Mouse (Mus musculus) layer of hippocampus, adult 2 months (tissue): Measurements from ENCODE around the gene Sgce. TPM values are rescaled to one million over a fixed set of nuclear protein-coding genes. Genes with fewer than 3 reads are reported as not detected.

Experiments
- DNase-seq, 2 experiments: peaks; one replicate each; pipeline ENCODE4 v3.0.0; 2022; ENCODE audit warnings: low spot score in 2 of 2
- H3K27ac ChIP-seq: fragments of 200-600 bp; 2 replicates; pipeline ENCODE4 v1.8.1; 2022
- H3K4me3 ChIP-seq: fragments of 200-600 bp; 2 replicates; pipeline ENCODE4 v1.8.1; 2022; ENCODE audit warnings: mild to moderate bottlenecking
- CTCF ChIP-seq: fragments of 200-600 bp; conservative IDR thresholded peaks from 2 replicates; pipeline ENCODE4 v1.8.1; 2022; ENCODE audit warnings: antibody characterized with exemption, mild to moderate bottlenecking, moderate library complexity
- total RNA-seq, 2 experiments: library from RNA; stranded (reverse); gene quantifications; 2 replicates each; pipeline ENCODE4 v1.2.3; 2021

The Sgce gene
- total RNA-seq, 2 experiments from 2014 or later = 32.2 to 34.3 TPM

DNA sequence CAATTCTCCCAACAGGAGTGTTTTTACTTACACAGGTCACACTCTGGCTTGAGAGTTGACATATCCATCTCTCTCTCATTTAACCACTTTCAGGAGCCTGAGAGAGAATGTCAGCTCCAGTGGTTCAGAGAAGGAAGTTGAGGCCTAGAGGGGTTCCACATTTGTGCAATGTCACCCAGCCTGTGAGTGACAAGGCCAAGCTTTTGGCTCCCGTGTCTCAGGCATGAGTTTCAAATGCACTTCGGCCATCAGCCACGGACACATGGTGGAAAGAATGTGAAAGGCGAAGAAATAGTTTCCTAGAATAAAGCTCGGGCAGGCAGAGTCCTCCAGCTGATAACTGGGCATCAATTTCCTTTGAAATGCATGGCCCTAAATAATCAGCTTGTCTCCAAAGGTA, 40.6 kb downstream of the Sgce start:
- Histone ChIP-seq H3K4me3 (no peak overlapping the region), H3K27ac (no peak overlapping the region)
- DNase-seq = no peak
- no peak for TF ChIP-seq CTCF

DNA sequence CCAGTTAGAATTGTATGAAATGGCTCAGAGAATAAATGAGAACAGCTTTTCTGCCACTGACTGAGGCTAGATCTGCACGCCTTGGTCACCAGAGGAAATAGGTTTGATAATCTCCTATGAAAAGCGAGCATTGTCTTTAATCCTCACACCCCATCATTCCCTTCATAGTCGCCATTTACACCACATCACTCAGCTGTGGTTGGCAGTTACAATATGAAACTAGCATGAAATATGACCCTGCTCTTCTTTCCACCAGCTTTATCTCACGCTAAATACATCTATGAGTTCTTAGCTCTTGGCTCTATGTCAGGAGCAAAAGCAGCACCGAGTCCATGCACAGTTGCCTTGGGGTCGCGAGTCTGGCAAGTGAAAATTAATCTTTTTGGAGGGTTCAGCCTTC, 43.1 kb downstream of the Sgce start:
- no peak for TF ChIP-seq CTCF
- Histone ChIP-seq H3K27ac (no peak overlapping the region), H3K4me3 (no peak overlapping the region)
- DNase-seq = no peak

DNA sequence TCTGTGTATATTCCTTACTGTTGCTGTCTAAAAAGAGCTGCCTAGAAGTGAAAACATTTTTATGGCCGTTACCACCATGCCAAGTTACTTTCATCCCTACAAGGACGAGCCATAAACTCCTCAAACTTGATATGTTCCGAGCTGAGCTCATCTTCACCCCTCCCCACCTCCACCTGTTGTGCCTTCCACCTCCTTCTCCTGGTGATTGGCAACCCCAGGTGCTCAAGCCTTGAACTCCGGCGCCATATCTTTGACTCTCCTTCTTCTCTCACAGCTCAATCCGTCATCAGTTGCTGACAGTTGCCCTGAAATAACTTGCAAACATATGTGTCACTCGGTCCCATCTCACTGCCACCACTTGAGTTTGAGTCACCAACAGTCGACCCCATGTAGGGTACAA, 45.4 kb downstream of the Sgce start:
- no peak for TF ChIP-seq CTCF
- no peak for DNase-seq

DNA sequence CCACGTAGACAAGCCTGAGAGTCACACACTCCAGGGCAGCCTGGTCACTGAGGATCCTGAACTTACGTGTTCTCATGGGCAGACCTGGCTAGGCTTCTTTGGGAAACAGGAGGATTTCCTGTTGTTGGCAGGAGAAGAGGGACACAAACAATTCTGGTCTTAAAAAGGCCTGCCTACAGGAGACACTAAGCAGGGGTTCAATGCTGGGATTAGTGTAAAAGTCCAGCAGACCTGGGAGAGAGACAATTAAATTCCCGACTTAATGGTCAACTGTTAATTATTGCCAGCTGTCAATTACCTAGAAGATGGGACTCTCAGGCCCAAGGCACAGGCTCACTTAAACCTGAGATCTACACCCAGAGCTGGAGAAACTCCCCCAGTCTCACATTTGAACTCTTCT, 51.2 kb downstream of the Sgce start:
- no peak for TF ChIP-seq CTCF
- Histone ChIP-seq H3K4me3 (no peak overlapping the region), H3K27ac (no peak overlapping the region)
- no peak for DNase-seq

More for the DNA sequence above, 45.4 kb downstream of the Sgce start:
- H3K4me3 ChIP-seq = no peak overlapping the region
- no peak overlapping the region for H3K27ac ChIP-seq

DNA sequence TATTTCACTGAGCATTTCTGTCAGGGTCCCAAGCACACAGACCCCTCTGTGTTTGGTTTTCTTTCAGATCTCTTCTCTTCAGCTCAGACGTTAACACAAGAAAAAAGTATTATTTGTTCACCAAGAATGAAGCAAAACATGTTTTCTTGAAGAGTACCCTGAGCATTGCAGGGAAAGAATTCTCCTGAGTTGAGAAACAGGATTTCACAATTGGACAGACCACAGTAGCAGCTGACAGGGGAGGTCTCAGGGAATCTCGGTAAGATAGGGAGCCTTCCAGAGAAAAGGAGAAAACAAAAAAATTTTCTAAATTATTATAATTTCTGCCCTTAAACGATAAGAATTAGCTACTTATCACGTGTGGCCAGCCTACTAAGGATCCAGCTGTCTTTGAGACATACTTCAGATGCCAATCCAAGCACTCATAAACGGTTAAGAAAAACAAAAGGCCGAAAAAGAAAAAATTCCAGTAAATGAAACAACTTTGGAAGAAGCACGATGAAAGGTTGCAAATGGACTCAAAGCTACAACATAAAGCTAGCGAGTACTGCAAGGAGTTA, 52.3 kb downstream of the Sgce start:
- no peak for DNase-seq
- H3K27ac ChIP-seq = no peak overlapping the region
- TF ChIP-seq CTCF = no peak
- no peak overlapping the region for H3K4me3 ChIP-seq

DNA sequence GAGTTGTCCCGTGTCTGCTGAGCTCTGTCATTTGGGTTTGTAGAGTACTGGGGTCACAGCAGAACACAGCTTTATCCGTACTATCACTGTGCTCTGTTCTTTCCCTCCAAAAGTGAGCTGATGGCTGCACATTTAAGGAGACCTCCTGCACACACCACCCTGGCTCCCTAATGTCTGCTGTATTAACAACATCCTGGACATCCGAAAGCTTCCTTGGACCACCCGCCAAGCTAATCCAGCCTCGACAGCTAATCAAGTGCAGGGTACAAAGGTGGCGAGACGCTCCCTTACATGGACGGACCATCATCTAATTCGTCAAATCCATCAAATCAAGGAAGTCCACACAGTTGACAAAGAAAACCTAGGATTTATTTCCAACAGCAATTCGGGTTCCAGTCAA, 53.5 kb downstream of the Sgce start:
- no peak for TF ChIP-seq CTCF
- DNase-seq = no peak

DNA sequence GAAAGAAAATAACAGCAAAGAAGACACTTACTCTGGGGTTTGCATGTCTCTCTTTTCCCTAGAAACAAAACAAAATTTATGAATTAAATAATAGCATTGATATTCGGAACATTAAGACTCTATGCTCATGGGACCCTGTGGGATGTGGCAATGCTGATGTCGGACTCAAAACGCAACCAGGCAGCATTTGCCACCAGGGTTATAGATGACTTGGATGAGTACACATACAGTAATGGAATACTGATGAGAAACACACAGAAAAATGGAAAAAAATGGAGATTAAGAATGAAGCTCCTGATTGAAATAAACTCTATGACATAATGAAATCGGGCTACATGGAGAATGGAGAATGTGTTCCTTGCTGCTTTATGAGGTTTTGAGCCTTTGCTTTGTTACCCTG, 56.6 kb downstream of the Sgce start:
- no peak overlapping the region for H3K4me3 ChIP-seq
- DNase-seq = no peak
- H3K27ac ChIP-seq = no peak overlapping the region
- TF ChIP-seq CTCF = no peak

More for the DNA sequence above, 53.5 kb downstream of the Sgce start:
- H3K4me3 ChIP-seq = no peak overlapping the region
- H3K27ac ChIP-seq = no peak overlapping the region

DNA sequence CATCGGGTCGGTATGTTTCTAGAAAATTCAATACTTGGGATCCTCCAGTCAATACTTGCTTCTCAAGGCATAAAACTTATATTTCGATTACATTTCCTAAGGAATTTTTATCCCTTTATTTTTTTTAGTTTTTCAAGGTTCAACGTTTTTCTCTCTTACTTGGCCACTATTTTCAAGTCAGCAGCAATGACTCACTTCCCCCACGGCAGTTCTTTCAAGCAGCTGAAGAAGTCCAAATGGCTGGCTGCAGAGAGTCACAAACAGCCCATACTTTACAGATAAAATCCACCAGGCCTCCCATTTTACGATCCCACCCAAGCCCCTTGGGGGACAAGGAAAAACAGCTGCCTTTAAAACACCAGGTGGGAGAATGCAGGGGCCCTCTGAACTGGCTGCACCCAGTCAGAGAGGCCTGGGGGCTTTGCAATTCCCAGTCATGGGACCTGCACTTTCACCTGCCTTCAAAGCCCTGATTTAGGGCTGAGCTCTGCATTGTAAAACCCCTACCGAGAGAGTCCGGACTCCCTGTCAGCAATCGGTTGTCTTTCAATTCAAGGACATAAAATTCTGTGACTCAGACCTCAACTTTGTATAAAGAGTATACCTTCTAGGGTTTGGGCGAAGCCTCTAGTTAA, 62.2 kb downstream of the Sgce start:
- TF ChIP-seq CTCF = no peak
- no peak for DNase-seq
- no peak overlapping the region for H3K27ac ChIP-seq
- H3K4me3 ChIP-seq = no peak overlapping the region

DNA sequence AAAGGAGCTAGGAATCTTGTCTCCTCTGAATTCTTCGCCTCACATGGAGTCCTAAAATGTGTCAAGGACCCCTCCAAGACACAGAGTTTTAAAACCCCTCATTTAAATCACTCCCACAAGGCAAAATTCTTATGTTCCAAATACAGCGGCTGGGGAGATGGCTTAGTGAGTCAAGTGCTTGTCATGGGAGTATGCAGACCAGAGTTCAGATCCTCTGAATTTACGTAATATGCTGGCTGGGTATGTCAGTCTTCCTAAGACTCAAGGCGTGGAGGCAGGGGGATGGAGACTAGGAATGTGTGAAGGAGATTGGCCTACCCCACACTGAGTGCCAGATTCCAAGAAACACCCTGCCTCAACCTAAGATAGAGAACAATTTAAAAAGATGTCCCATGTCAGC, 66.4 kb downstream of the Sgce start:
- no peak overlapping the region for H3K4me3 ChIP-seq
- no peak overlapping the region for H3K27ac ChIP-seq
- DNase-seq = no peak
- TF ChIP-seq CTCF = no peak

DNA sequence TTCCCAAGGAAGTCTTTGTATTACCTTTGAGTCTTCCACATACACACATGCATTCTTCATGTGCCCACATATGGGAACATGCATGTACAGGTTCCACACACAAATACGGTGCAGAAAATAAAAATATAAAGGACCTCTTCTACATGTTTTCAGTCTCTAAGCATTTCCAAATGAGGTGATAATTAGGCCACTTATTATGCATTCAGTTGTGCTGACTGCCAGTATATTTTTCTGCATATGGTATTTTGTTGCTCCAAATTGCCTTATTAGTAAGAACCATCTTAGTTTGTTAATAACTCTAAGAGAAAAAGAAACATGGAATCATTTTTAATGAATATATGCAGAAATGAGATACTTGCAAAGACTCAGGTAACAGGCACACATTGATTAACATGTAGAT, 67.0 kb downstream of the Sgce start:
- H3K27ac ChIP-seq = no peak overlapping the region
- no peak for TF ChIP-seq CTCF
- no peak overlapping the region for H3K4me3 ChIP-seq
- no peak for DNase-seq

DNA sequence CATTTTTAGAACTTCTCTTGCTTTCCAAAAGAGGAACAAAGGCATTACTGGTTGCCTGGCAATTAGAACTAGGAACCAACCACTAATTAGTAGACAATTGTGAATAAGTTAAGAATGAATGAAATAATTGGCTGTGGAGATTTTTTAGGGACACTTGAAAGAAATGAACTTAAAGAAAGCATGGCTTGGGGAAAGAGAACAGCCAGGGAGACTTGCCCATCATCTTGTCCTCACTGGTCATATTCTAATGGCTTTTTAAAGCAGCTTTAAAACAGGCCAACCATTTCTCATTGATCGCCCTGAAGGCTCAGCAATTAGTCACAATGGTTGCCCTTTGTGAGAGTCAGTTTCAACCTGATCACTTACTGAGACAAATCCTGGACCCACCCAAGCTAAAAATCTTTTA, 69.6 kb downstream of the Sgce start:
- no peak for DNase-seq
- Histone ChIP-seq H3K4me3 (no peak overlapping the region), H3K27ac (no peak overlapping the region)
- TF ChIP-seq CTCF = no peak

DNA sequence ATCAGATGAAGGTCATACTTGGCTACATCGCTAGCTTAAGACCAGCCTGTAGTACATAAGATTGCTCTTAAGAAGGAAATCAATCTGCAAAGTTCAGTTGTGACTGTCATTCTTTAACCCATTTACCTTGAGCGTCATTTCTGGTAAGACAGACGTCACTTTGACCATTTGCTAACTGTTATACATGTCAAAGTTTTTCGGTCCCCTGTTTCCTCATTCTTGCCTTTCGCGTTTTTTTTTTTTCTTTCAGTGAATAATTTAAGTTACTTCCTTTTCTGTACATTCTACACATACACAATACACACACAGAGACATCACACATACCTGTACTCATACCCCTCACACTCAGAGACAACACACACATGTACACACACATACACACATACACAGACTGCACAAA, 81.9 kb downstream of the Sgce start:
- no peak for TF ChIP-seq CTCF
- Histone ChIP-seq H3K27ac (no peak overlapping the region), H3K4me3 (no peak overlapping the region)
- DNase-seq = no peak

DNA sequence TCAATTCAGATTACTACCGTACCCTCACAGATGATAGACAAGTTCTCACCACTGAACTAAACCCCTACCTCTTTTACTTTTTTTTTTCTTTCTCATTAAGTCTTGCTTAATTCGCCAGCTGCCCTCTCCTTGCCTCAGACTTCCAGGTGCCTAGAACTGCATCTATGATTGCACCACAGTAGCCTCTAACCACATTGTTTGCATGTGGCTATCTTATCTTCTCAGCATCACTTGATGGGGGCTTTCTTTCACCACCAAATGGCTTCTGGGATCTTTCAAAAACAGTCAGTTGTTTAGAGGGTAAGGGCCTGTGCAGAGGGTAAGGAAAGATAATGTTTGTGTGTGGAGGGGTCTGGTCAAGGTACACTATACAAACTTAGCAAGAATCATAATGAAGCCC, 82.7 kb downstream of the Sgce start:
- DNase-seq = no peak
- no peak overlapping the region for H3K4me3 ChIP-seq

DNA sequence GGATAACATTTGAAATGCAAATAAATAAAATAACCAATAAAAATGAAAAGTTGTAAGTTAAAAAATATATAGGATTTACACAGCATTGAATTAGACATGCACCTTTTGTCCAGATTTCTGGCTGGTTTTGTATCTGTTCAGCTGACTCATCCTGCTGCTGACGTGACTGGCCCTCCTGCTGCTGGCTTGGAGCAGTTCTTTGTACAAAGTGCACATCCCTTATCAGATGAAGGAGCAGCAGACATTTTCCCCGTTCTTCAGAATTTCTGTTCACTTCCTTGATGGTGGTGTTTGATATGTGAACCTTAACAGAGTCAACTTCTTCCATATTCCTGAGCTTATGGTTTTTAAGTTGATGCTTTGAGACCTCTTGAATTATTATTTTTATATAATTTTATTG, 83.5 kb downstream of the Sgce start:
- H3K27ac ChIP-seq = no peak overlapping the region
- DNase-seq = no peak
- no peak overlapping the region for H3K4me3 ChIP-seq
- no peak for TF ChIP-seq CTCF

More for the DNA sequence above, 82.7 kb downstream of the Sgce start:
- H3K27ac ChIP-seq = no peak overlapping the region
- TF ChIP-seq CTCF = no peak
